In the genomic region with DNA sequence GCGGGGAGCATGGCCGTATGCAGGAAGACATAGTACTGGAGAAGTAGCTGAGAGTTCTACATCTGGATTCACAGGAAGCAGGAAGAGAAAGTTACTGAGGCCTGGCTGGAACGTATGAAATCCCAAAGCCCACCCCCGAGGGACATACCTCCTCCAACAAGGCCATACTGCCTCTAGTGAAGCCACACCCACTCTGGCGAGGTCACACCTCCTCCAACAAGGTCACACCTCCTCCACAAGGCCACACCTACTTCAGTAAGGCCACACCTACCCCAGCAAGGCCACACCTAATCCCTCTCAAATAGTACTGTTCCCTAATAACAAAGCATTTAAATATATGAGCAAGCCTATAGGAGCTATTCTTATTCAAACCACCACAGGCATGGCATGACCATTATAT, we compare ENCODE assay signal across 19 mouse cellular contexts. TPM values are rescaled to one million over a fixed set of nuclear protein-coding genes. Genes with fewer than 3 reads are reported as not detected.
DNase-seq lines count a peak whose midpoint lies in the region; ATAC-seq and TF ChIP-seq lines count a peak whose summit lies in the region.
"Had no signal": no experiment of that assay in that cellular context is flagged by ENCODE, and none has a peak within 500 bp of the region (broad histone marks: within the 10 kb centered on the region; RNA-seq: fewer than 3 reads in every experiment).

No protein-coding gene starts in this region.

- no peak for TF ChIP-seq RAD21 in MEL (IDR thresholded peaks at IDR 0.05; ENCODE audit: low read depth, low read length)

- TF ChIP-seq POLR2A in MEL (IDR thresholded peaks at IDR 0.05; ENCODE audit: control insufficient read depth in 1 of 2, insufficient read depth in 1 of 2, low read depth in 1 of 2, low read length in 2 of 2, poor library complexity in 1 of 2) = no peak

- TF ChIP-seq EP300 in MEL (IDR thresholded peaks at IDR 0.05; ENCODE audit: low read depth in 1 of 2, low read length in 2 of 2) = no peak

- H3K36me3 ChIP-seq in lung, embryonic 14.5 days (ENCODE audit: insufficient read depth) = no peaks in the 10 kb centered on the region
- no peaks in the 10 kb centered on the region for H3K36me3 ChIP-seq in MEL (ENCODE audit: control insufficient read depth in 1 of 2, insufficient read depth in 2 of 2, low read length in 2 of 2)
- H3K36me3 ChIP-seq: heart, embryonic 10.5 days; hindbrain, embryonic 12.5 days; midbrain, embryonic 13.5 days had no signal

- no peak overlapping the region for H3K9ac ChIP-seq in lung, embryonic 14.5 days
- H3K9ac ChIP-seq in MEL (ENCODE audit: control insufficient read depth, low read depth, low read length, poor library complexity, severe bottlenecking) = no peak overlapping the region
- H3K9ac ChIP-seq: hindbrain, embryonic 12.5 days; midbrain, embryonic 13.5 days had no signal

- 0 out of 2 replicates have a peak overlapping the region, but pooled peaks have one; percentile 27 for H3K4me2 ChIP-seq in lung, embryonic 14.5 days
- H3K4me2 ChIP-seq: hindbrain, embryonic 12.5 days; midbrain, embryonic 13.5 days had no signal

- no peaks in the 10 kb centered on the region for H3K79me2 ChIP-seq in MEL (ENCODE audit: control insufficient read depth, insufficient read depth, low read length, poor library complexity)

- ATAC-seq in CD4-positive, CD25-positive, alpha-beta regulatory T cell, adult 4 months = no peak
- ATAC-seq in lung, embryonic 14.5 days (ENCODE audit: insufficient read depth) = peak; percentile 15; the same call in 1 of the 2 replicates
- ATAC-seq: forebrain, embryonic 16.5 days; midbrain, embryonic 13.5 days had no signal

- H3K27ac ChIP-seq in lung, embryonic 14.5 days (ENCODE audit: low read depth) = peak overlapping the region; percentile 72; the same call in 1 of the 2 replicates
- H3K27ac ChIP-seq in MEL (ENCODE audit: control insufficient read depth, low read depth, low read length) = no peak overlapping the region
- H3K27ac ChIP-seq: heart, embryonic 10.5 days; hindbrain, embryonic 12.5 days; kidney, postnatal 0 days; midbrain, embryonic 13.5 days had no signal

- TF ChIP-seq CTCF in lung, embryonic 14.5 days (IDR thresholded peaks at IDR 0.05; ENCODE audit: low read depth) = no peak
- TF ChIP-seq CTCF in MEL (IDR thresholded peaks at IDR 0.05 in 2 of 3, conservative IDR thresholded peaks at IDR 0.05 in 1 of 3; ENCODE audit: control insufficient read depth in 1 of 3, insufficient read depth in 1 of 3, low read depth in 2 of 3, low read length in 3 of 3, poor library complexity in 1 of 3, severe bottlenecking in 1 of 3) = no peak

- peak; percentile 58 for DNase-seq in CD4-positive, CD25-positive, alpha-beta regulatory T cell, adult 2 months (ENCODE audit: low read depth, low spot score)
- DNase-seq in lung, embryonic 14.5 days = peak; percentile 42
- DNase-seq in lung, postnatal 4 days = no peak
- DNase-seq in MEL (ENCODE audit: low read depth, low spot score) = peak; percentile 11
- DNase-seq in naive thymus-derived CD4-positive, alpha-beta T cell, adult 2 months (ENCODE audit: low read depth) = peak; percentile 49
- no peak for DNase-seq in layer of hippocampus, adult 9-11 months
- DNase-seq in embryo, embryonic 10.5 days (ENCODE audit: low spot score) = no peak
- DNase-seq: cerebellum, adult 8-10 months; heart, postnatal 10 days; layer of hippocampus, postnatal 36 days; lung, adult 18-20 months; thymus, postnatal 14 days had no signal

- 48% methylated on average over 5 of the region's 5 CpGs for WGBS in lung, embryonic 14.5 days

- no peaks in the 10 kb centered on the region for H3K27me3 ChIP-seq in lung, embryonic 14.5 days (ENCODE audit: insufficient read depth, low read length)
- H3K27me3 ChIP-seq in MEL (ENCODE audit: control insufficient read depth in 1 of 2, insufficient read depth in 2 of 2, low read length in 2 of 2) = peaks cover 8 to 12% of the 10 kb centered on the region in 2 experiments
- H3K27me3 ChIP-seq: hindbrain, embryonic 12.5 days had no signal

- H3K4me1 ChIP-seq in lung, embryonic 14.5 days (ENCODE audit: insufficient read depth) = 0 out of 2 replicates have a peak, but pooled peaks cover 13% of the 10 kb centered on the region
- H3K4me1 ChIP-seq in MEL (ENCODE audit: control insufficient read depth in 1 of 2, insufficient read depth in 2 of 2, low read length in 2 of 2) = no peaks in the 10 kb centered on the region
- H3K4me1 ChIP-seq: hindbrain, embryonic 12.5 days had no signal

- no peak overlapping the region for H3K4me3 ChIP-seq in lung, embryonic 14.5 days (ENCODE audit: low read depth, low read length)
- H3K4me3 ChIP-seq in MEL (ENCODE audit: control insufficient read depth in 1 of 2, insufficient read depth in 1 of 2, low read depth in 2 of 2, low read length in 2 of 2) = no peak overlapping the region
- H3K4me3 ChIP-seq: heart, embryonic 10.5 days; hindbrain, embryonic 12.5 days; midbrain, embryonic 13.5 days had no signal

- H3K9me3 ChIP-seq in lung, embryonic 14.5 days (ENCODE audit: low read depth, low read length) = no peaks in the 10 kb centered on the region
- no peaks in the 10 kb centered on the region for H3K9me3 ChIP-seq in MEL (replicated peaks; ENCODE audit: insufficient read depth, low read length)
- H3K9me3 ChIP-seq: heart, embryonic 10.5 days; hindbrain, embryonic 12.5 days; midbrain, embryonic 13.5 days had no signal

TF ChIP-seq in MEL, 35 proteins besides CTCF, POLR2A, EP300 and RAD21:
- TF ChIP-seq GATA1 (IDR thresholded peaks at IDR 0.05; ENCODE audit: low read depth, low read length) (no peak), ETS1 (IDR thresholded peaks at IDR 0.05; ENCODE audit: low read depth, low read length) (no peak), MYC (IDR thresholded peaks at IDR 0.05; ENCODE audit: low read depth, low read length) (no peak), UBTF (IDR thresholded peaks at IDR 0.05; ENCODE audit: borderline replicate concordance, insufficient read depth, low read depth, low read length) (no peak), TAL1 (IDR thresholded peaks at IDR 0.05; ENCODE audit: low read length) (no peak), MAFK (IDR thresholded peaks at IDR 0.05; ENCODE audit: borderline replicate concordance, low read depth, low read length) (no peak), ZC3H11A (IDR thresholded peaks at IDR 0.05; ENCODE audit: low read depth, low read length) (no peak), POLR2AphosphoS5 (IDR thresholded peaks at IDR 0.05; ENCODE audit: borderline replicate concordance, low read depth, low read length) (no peak), ZMIZ1 (IDR thresholded peaks at IDR 0.05; ENCODE audit: low read depth, low read length) (no peak), POLR2AphosphoS2 (IDR thresholded peaks at IDR 0.05; ENCODE audit: low read length) (no peak), RCOR1 (IDR thresholded peaks at IDR 0.05; ENCODE audit: low read depth, low read length) (no peak), JUND (IDR thresholded peaks at IDR 0.05; ENCODE audit: low read depth, low read length) (no peak), E2F4 (IDR thresholded peaks at IDR 0.05; ENCODE audit: borderline replicate concordance, low read depth, low read length) (no peak), ZKSCAN1 (IDR thresholded peaks at IDR 0.05; ENCODE audit: low read depth, low read length) (no peak), USF2 (IDR thresholded peaks at IDR 0.05; ENCODE audit: borderline replicate concordance in 1 of 2, insufficient read depth in 1 of 2, low read depth in 1 of 2, low read length in 2 of 2) (no peak), MYB (IDR thresholded peaks at IDR 0.05; ENCODE audit: low read depth, low read length) (no peak), TCF12 (IDR thresholded peaks at IDR 0.05; ENCODE audit: low read depth, low read length) (no peak), SIN3A (IDR thresholded peaks at IDR 0.05; ENCODE audit: low read length) (no peak)

RNA-seq across cellular contexts. Expression of gene Skap1, which starts 41.4 kb away (rescaled TPM):
- polyA plus RNA-seq in CD4-positive, CD25-positive, alpha-beta regulatory T cell, adult 4 months (2017; shearing (Covaris generic)) = 100 to 1,000 TPM; 652 to 757 TPM
- polyA plus RNA-seq in lung, embryonic 14.5 days (2014; fragmentation: Nextera tagmentation; extraction: Ambion mirVana) = 0.96 and 1.1 TPM in 2 replicates
- not detected in 2 replicates for total RNA-seq in MEL (2012; rRNA removed)
- not detected for polyA plus RNA-seq in MEL (2012; ENCODE audit: insufficient read depth in 1 of 2, insufficient read length in 2 of 2, low read depth in 1 of 2, low replicate concordance in 2 of 2, missing spikeins in 1 of 2)
- total RNA-seq: common myeloid progenitor, adult 5-6 weeks had no signal

Comparison
In these comparisons a context has a peak if more than half of its experiments do, and no peak if none do; other contexts are left out.
1. DNase-seq: peak in CD4-positive, CD25-positive, alpha-beta regulatory T cell, adult 2 months (single experiment), lung, embryonic 14.5 days (single experiment), MEL (single experiment) and naive thymus-derived CD4-positive, alpha-beta T cell, adult 2 months (single experiment); none in lung, postnatal 4 days (0 of 2), layer of hippocampus, adult 9-11 months (single experiment) and embryo, embryonic 10.5 days (single experiment).
2. RNA of gene Skap1, which starts 41.4 kb away (polyA plus RNA-seq): 652 to 757 TPM in CD4-positive, CD25-positive, alpha-beta regulatory T cell, adult 4 months; 0.96 to 1.1 TPM in lung, embryonic 14.5 days and not detected in MEL; every median in the first group is over 100 times any median in the second.